Mouse (Mus musculus): ENCODE results near the gene Tnfrsf13c. TPM values are rescaled to one million over a fixed set of nuclear protein-coding genes. Genes with fewer than 3 reads are reported as not detected.
"Not testable (repeated sequence)": the region's sequence is repeated elsewhere in the genome, so short reads cannot be mapped to it uniquely, and the experiment has no call there.

Tnfrsf13c gene
- polyA plus RNA-seq, 1 experiment from 2014 or later, result 0.18 TPM

- Histone ChIP-seq H3K4me2 (replicated peaks) (peak overlapping the region; percentile 69), H3K27ac (peak overlapping the region; percentile 66), H3K9ac (peak overlapping the region; percentile 55; the same call in 1 of the 2 replicates), H3K4me3 (peak overlapping the region; percentile 56)
- H3K36me3 ChIP-seq; H3K27me3 ChIP-seq; ATAC-seq (ENCODE audit: low FRiP score); H3K4me1 ChIP-seq; H3K9me3 ChIP-seq (replicated peaks): not testable (repeated sequence)
- 22% methylated on average over 9 of the region's 9 CpGs for WGBS
These were observed 20.6 kb upstream of the Tnfrsf13c start for GRCm38 (mm10) chr15:82244805-82245161.

- peak within 1 kb of the TSS; percentile 66 for H3K27ac ChIP-seq
- ATAC-seq (ENCODE audit: low FRiP score), result peak; percentile 96
- H3K36me3 ChIP-seq, result no peaks in the 10 kb centered on the region
- no peaks in the 10 kb centered on the region for H3K9me3 ChIP-seq (replicated peaks)
- H3K4me1 ChIP-seq, result peaks cover 6% of the 10 kb centered on the region
- H3K4me2 ChIP-seq (replicated peaks), result peak within 1 kb of the TSS; percentile 69
- H3K9ac ChIP-seq, result peak within 1 kb of the TSS; percentile 55
- H3K27me3 ChIP-seq, result no peaks in the 10 kb centered on the region
- WGBS, result under 1% methylated on average over 65 of the region's 65 CpGs
- peak within 1 kb of the TSS; percentile 56 for H3K4me3 ChIP-seq
These were observed 20.1 kb upstream of the Tnfrsf13c start, which contains the start of gene Cenpm for GRCm38 (mm10) chr15:82244115-82244804. Gene Cenpm, minus strand, starts transcription at chr15:82244748.

DNA sequence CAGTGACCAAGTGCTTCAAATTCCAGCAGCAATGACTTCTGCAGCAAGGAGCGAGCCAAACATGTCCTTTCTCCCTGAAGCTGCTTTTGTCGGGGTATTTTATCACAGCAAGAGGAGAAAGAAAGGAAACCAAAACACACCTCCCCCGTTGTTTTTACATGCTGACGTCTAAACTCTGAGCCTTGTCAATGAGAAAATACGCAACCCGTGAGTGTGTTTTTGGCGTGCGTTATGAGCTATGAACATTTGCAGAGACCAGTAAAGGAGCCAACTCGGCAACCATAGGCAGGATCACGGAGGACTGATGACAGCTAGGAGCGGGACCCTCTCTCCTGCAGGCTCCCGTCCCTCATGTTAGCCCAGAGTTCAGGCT, 19.6 kb upstream of the Tnfrsf13c start:
- Histone ChIP-seq H3K9me3 (replicated peaks) (no peaks in the 10 kb centered on the region), H3K27me3 (no peaks in the 10 kb centered on the region), H3K4me1 (peaks cover 6% of the 10 kb centered on the region), H3K4me3 (peak overlapping the region; percentile 56), H3K27ac (peak overlapping the region; percentile 66; the same call in 1 of the 2 replicates), H3K4me2 (replicated peaks) (peak overlapping the region; percentile 69), H3K36me3 (no peaks in the 10 kb centered on the region), H3K9ac (peak overlapping the region; percentile 55)
- WGBS, result 7% methylated on average over 12 of the region's 12 CpGs
- no peak for ATAC-seq (ENCODE audit: low FRiP score)

DNA sequence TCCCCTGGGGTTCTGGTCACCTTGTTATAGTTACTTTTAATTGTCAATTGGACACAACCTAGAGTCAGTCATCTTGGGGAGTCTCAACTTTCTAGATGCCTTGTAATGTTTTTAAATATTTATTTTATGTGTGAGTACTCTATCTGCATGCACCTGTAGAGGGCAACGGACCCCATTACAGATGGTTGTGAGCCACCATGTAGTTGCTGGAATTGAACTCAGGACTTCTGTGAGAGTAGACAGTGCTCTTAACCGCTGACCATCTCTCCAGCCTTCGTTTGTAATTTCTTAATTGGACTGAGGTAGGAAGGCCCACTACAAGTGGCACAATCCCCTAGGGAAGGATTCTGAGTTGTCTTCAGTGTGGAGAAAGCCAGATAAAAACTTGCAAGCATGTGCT, 19.1 kb upstream of the Tnfrsf13c start:
- peaks cover 6% of the 10 kb centered on the region for H3K4me1 ChIP-seq
- no peaks in the 10 kb centered on the region for H3K9me3 ChIP-seq (replicated peaks)
- H3K27me3 ChIP-seq, result no peaks in the 10 kb centered on the region
- ATAC-seq (ENCODE audit: low FRiP score), result no peak
- H3K4me3 ChIP-seq, result peak overlapping the region; percentile 56
- WGBS, result 82% methylated on average over 3 of the region's 3 CpGs
- H3K27ac ChIP-seq, result no peak overlapping the region
- H3K4me2 ChIP-seq (replicated peaks), result peak overlapping the region; percentile 69
- H3K9ac ChIP-seq, result peak overlapping the region; percentile 55; the same call in 1 of the 2 replicates
- H3K36me3 ChIP-seq, result no peaks in the 10 kb centered on the region

DNA sequence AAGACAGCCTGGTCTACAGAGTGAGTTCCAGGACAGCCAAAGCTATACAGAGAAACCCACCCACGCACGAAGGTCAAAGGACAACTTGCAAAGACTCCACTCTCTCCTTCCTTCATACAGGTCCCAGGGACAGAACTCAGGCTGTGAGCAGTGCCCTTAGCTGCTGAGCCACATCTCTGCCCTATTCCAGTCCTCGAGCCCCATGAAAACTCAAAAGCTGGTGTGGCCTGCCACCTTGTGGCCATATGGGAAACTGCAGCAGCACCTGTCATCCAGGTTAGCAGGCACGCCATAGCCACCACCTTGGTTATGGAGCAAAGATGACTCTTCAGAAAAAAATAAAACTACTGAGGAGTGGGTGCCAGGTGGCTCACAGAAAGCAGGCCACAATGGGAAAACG, 12.4 kb upstream of the Tnfrsf13c start:
- 27% methylated on average over 5 of the region's 5 CpGs for WGBS
- no peak overlapping the region for H3K9ac ChIP-seq
- H3K9me3 ChIP-seq (replicated peaks), result no peaks in the 10 kb centered on the region
- H3K4me2 ChIP-seq (replicated peaks), result no peak overlapping the region
- no peaks in the 10 kb centered on the region for H3K27me3 ChIP-seq
- H3K4me3 ChIP-seq, result no peak overlapping the region
- H3K27ac ChIP-seq, result no peak overlapping the region
- peaks cover 5% of the 10 kb centered on the region; the same call in 1 of the 2 replicates for H3K36me3 ChIP-seq
- no peaks in the 10 kb centered on the region for H3K4me1 ChIP-seq
- ATAC-seq (ENCODE audit: low FRiP score), result peak; percentile 56

- H3K9ac ChIP-seq, result no peak overlapping the region
- WGBS, result 72% methylated on average over 10 of the region's 10 CpGs
- H3K27me3 ChIP-seq, result no peaks in the 10 kb centered on the region
- peaks cover 5% of the 10 kb centered on the region; the same call in 1 of the 2 replicates for H3K36me3 ChIP-seq
- H3K27ac ChIP-seq, result no peak overlapping the region
- no peak overlapping the region for H3K4me3 ChIP-seq
- no peak overlapping the region for H3K4me2 ChIP-seq (replicated peaks)
- ATAC-seq (ENCODE audit: low FRiP score), result no peak
- no peaks in the 10 kb centered on the region for H3K4me1 ChIP-seq
- no peaks in the 10 kb centered on the region for H3K9me3 ChIP-seq (replicated peaks)
These were observed 11.5 kb upstream of the Tnfrsf13c start for GRCm38 (mm10) chr15:82235661-82236060.

DNA sequence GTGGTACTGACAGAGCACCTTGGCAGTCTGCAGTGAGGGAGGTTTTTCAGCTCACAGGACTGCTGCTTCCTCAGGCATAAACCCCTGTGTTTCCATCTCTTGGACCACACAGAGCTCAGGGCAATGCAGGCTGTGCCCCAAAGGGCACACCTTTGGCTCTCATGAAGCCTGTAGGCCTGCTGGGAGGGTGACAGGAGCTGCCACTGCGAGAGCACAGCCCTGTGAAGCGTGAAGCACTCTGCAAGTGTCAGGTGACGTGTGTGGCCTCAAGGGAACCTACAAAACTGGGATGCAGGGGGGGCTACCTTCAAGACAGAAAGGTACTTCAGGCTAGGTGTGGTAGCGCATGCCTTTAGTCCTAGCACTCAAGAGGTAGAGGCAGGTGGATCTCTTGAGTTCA, 8.5 kb upstream of the Tnfrsf13c start:
- no peak overlapping the region for H3K9ac ChIP-seq
- ATAC-seq (ENCODE audit: low FRiP score), result no peak
- no peak overlapping the region for H3K4me3 ChIP-seq
- H3K27me3 ChIP-seq, result no peaks in the 10 kb centered on the region
- 0 out of 2 replicates have a peak, but pooled peaks cover 8% of the 10 kb centered on the region for H3K4me1 ChIP-seq
- no peak overlapping the region for H3K27ac ChIP-seq
- WGBS, result 68% methylated on average over 4 of the region's 4 CpGs
- H3K9me3 ChIP-seq (replicated peaks), result no peaks in the 10 kb centered on the region
- H3K4me2 ChIP-seq (replicated peaks), result no peak overlapping the region
- H3K36me3 ChIP-seq, result peaks cover 5% of the 10 kb centered on the region; the same call in 1 of the 2 replicates

GRCm38 (mm10) chr15:82231591-82232378, 7.6 kb upstream of the Tnfrsf13c start:
- 69% methylated on average over 11 of the region's 11 CpGs for WGBS
- Histone ChIP-seq H3K36me3 (peaks cover 5% of the 10 kb centered on the region; the same call in 1 of the 2 replicates), H3K27ac (no peak overlapping the region), H3K27me3 (no peaks in the 10 kb centered on the region), H3K4me1 (0 out of 2 replicates have a peak, but pooled peaks cover 8% of the 10 kb centered on the region), H3K9me3 (replicated peaks) (no peaks in the 10 kb centered on the region), H3K9ac (0 out of 2 replicates have a peak overlapping the region, but pooled peaks have one; percentile 23), H3K4me2 (replicated peaks) (no peak overlapping the region), H3K4me3 (no peak overlapping the region)
- ATAC-seq (ENCODE audit: low FRiP score), result no peak

DNA sequence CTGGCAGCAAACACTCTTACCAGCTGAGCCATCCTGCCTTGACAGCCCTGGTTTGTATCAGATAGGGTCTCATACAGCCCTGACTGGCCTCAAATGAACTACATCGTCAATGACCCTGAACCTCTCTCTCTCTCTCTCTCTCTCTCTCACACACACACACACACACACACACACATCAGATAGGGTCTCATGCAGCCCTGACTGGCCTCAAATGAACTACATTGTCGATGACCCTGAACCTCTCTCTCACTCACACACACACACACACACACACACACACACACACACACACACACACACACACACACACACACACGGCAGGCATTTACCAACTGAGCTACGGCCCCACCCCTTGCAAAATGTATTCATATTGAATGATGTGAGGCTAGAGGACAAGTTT, 6.9 kb upstream of the Tnfrsf13c start:
- Histone ChIP-seq H3K9me3 (replicated peaks) (no peaks in the 10 kb centered on the region), H3K9ac (no peak overlapping the region), H3K4me1 (0 out of 2 replicates have a peak, but pooled peaks cover 8% of the 10 kb centered on the region), H3K4me2 (replicated peaks) (no peak overlapping the region), H3K4me3 (no peak overlapping the region), H3K36me3 (peaks cover 5% of the 10 kb centered on the region; the same call in 1 of the 2 replicates), H3K27ac (no peak overlapping the region), H3K27me3 (0 out of 2 replicates have a peak, but pooled peaks cover 4% of the 10 kb centered on the region)
- no peak for ATAC-seq (ENCODE audit: low FRiP score)
- 73% methylated on average over 4 of the region's 4 CpGs for WGBS

GRCm38 (mm10) chr15:82230098-82230611, 6.0 kb upstream of the Tnfrsf13c start:
- WGBS, result 70% methylated on average over 6 of the region's 6 CpGs

DNA sequence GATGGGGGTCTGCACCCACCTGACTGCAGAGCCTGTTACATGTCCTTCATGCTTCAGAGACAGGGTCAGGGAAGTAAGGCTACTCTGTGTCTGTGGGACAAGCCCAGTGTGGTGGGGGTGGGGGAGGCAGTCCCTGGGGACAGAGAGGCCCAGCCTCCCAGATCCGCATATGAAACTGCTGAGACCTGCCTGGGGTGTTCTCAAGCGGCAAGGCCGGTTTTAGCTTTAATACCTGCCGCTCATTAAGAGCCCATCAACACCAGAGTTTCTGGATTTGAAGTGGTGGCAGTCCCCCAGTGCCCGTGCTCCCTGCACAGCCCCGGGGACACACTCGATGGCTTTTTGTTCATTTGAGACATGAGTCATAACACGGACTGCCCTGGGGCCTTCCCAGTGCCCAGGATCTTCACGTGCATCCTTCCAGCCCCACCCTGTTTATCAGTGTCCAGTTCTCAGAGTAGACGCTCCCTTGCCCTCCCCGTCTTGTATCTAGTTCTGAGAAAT, 5.4 kb upstream of the Tnfrsf13c start:
- H3K9me3 ChIP-seq (replicated peaks), result no peaks in the 10 kb centered on the region
- H3K27me3 ChIP-seq, result peaks cover 17% of the 10 kb centered on the region
- H3K9ac ChIP-seq, result no peak overlapping the region
- H3K36me3 ChIP-seq, result peaks cover 5% of the 10 kb centered on the region; the same call in 1 of the 2 replicates
- H3K4me3 ChIP-seq, result no peak overlapping the region
- peaks cover 9% of the 10 kb centered on the region; the same call in 1 of the 2 replicates for H3K4me1 ChIP-seq
- H3K4me2 ChIP-seq (replicated peaks), result no peak overlapping the region
- H3K27ac ChIP-seq, result no peak overlapping the region
- no peak for ATAC-seq (ENCODE audit: low FRiP score)
- WGBS, result 42% methylated on average over 11 of the region's 11 CpGs

More at GRCm38 (mm10) chr15:82230098-82230611, 6.0 kb upstream of the Tnfrsf13c start:
- Histone ChIP-seq H3K36me3 (peaks cover 5% of the 10 kb centered on the region; the same call in 1 of the 2 replicates), H3K27me3 (peaks cover 11% of the 10 kb centered on the region; the same call in 1 of the 2 replicates), H3K9ac (no peak overlapping the region), H3K4me2 (replicated peaks) (no peak overlapping the region), H3K4me3 (no peak overlapping the region), H3K9me3 (replicated peaks) (no peaks in the 10 kb centered on the region), H3K4me1 (0 out of 2 replicates have a peak, but pooled peaks cover 8% of the 10 kb centered on the region), H3K27ac (no peak overlapping the region)
- no peak for ATAC-seq (ENCODE audit: low FRiP score)

- H3K27ac ChIP-seq, result no peak overlapping the region
- no peak overlapping the region for H3K9ac ChIP-seq
- no peak overlapping the region for H3K4me2 ChIP-seq (replicated peaks)
- no peak for ATAC-seq (ENCODE audit: low FRiP score)
- 93% methylated on average over 5 of the region's 5 CpGs for WGBS
- H3K4me3 ChIP-seq, result no peak overlapping the region
- no peaks in the 10 kb centered on the region for H3K9me3 ChIP-seq (replicated peaks)
- H3K27me3 ChIP-seq, result peaks cover 39% of the 10 kb centered on the region
- peaks cover 22% of the 10 kb centered on the region for H3K4me1 ChIP-seq
- no peaks in the 10 kb centered on the region for H3K36me3 ChIP-seq
These were observed 1.6 kb upstream of the Tnfrsf13c start for GRCm38 (mm10) chr15:82225769-82226168.

All from hindbrain, embryonic 12.5 days (tissue).